Comparison of ENCODE assay signal across 29 mouse cellular contexts in the genomic region with DNA sequence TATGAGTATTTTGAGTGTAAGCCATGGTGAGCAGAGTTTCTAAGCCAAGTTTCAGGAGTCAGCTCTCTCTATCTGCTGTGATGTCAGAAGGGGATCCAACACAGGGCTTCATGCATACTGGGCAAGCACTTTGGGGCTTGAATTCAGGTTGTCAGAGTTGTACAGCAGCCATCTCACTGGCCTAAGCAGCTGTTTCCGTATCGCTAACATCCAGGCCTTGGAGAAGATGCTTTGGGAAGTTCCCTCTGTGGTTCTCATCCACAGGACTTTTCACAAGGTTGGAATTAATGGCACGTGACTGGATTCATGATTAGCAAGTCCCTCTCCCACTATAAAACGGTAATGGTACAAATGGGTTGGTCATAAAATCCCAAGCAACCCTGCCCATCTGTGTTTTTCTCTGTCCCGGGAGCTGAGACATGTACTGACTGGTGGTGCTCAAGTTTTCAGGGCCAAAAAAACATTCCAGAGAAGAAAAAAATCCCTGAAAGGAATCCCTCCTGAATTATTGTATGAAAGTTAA. TPM values are rescaled to one million over a fixed set of nuclear protein-coding genes. Genes with fewer than 3 reads are reported as not detected.
DNase-seq lines count a peak whose midpoint lies in the region; ATAC-seq and TF ChIP-seq lines count a peak whose summit lies in the region.
"Had no signal": no experiment of that assay in that cellular context is flagged by ENCODE, and none has a peak within 500 bp of the region (broad histone marks: within the 10 kb centered on the region; RNA-seq: fewer than 3 reads in every experiment).

No protein-coding gene starts in this region.

- intact Hi-C loops in gastrocnemius, adult 2 months (cut with DNase I): no loop called here

- no peaks in the 10 kb centered on the region for H3K27me3 ChIP-seq in heart, embryonic 16.5 days (ENCODE audit: control insufficient read depth, insufficient read depth, low read length)
- no peaks in the 10 kb centered on the region for H3K27me3 ChIP-seq in heart, embryonic 10.5 days (ENCODE audit: insufficient read depth, poor library complexity, severe bottlenecking)
- no peaks in the 10 kb centered on the region for H3K27me3 ChIP-seq in kidney, postnatal 0 days (ENCODE audit: insufficient read depth, low read length)
- H3K27me3 ChIP-seq: embryonic facial prominence, embryonic 13.5 days; forebrain, embryonic 15.5 days; hindbrain, embryonic 15.5 days; midbrain, embryonic 13.5 days; stomach, embryonic 15.5 days had no signal

- no peak for DNase-seq in gastrocnemius, adult 2 months
- no peak for DNase-seq in gastrocnemius, postnatal 10 days
- no peak for DNase-seq in heart, embryonic 10.5 days (ENCODE audit: low spot score)
- DNase-seq in kidney, postnatal 0 days (ENCODE audit: low spot score): peak; percentile 34
- DNase-seq in kidney, postnatal 25 days: no peak
- no peak for DNase-seq in cerebellum, postnatal 14 days
- DNase-seq: adrenal gland, adult 8-10 months; cerebellum, adult 8-10 months; embryo, embryonic 11 days; kidney, adult 18-20 months; layer of hippocampus, postnatal 36 days; left cerebral cortex, postnatal 4 days; liver; lung, adult 2 months; lung, postnatal 10 days; right cerebral cortex, postnatal 25 days had no signal

- ATAC-seq in heart, embryonic 16.5 days (replicated peaks; ENCODE audit: extremely low read depth, insufficient read depth, low FRiP score): no peak
- ATAC-seq in kidney, postnatal 0 days (replicated peaks; ENCODE audit: low FRiP score, low read depth): no peak
- ATAC-seq: forebrain, embryonic 15.5 days; inflammation-experienced regulatory T-cells, adult 6 months; midbrain, embryonic 13.5 days had no signal

- H3K9ac ChIP-seq in heart, embryonic 16.5 days (ENCODE audit: low read length): no peak overlapping the region
- no peak overlapping the region for H3K9ac ChIP-seq in kidney, postnatal 0 days (ENCODE audit: low read depth, low read length)
- H3K9ac ChIP-seq: embryonic facial prominence, embryonic 13.5 days; forebrain, embryonic 15.5 days; hindbrain, embryonic 15.5 days; liver, embryonic 14.5 days; midbrain, embryonic 13.5 days; stomach, embryonic 15.5 days had no signal

- H3K4me1 ChIP-seq in heart, embryonic 16.5 days (ENCODE audit: control insufficient read depth, insufficient read depth, low read length): peaks cover 59% of the 10 kb centered on the region
- H3K4me1 ChIP-seq in heart, embryonic 10.5 days: peaks cover 65% of the 10 kb centered on the region
- peaks cover 19% of the 10 kb centered on the region for H3K4me1 ChIP-seq in kidney, postnatal 0 days (replicated peaks; ENCODE audit: insufficient read depth, low read length)
- H3K4me1 ChIP-seq: stomach, embryonic 15.5 days had no signal

- peak overlapping the region; percentile 63 for H3K27ac ChIP-seq in gastrocnemius, adult 2 months
- peak overlapping the region; percentile 25 for H3K27ac ChIP-seq in heart, embryonic 16.5 days (ENCODE audit: low read length)
- no peak overlapping the region for H3K27ac ChIP-seq in heart, embryonic 10.5 days
- no peak overlapping the region for H3K27ac ChIP-seq in kidney, postnatal 0 days
- H3K27ac ChIP-seq: embryonic facial prominence, embryonic 13.5 days; forebrain, embryonic 10.5 days; forebrain, embryonic 15.5 days; hindbrain, embryonic 10.5 days; hindbrain, embryonic 15.5 days; liver, embryonic 14.5 days; macrophage; midbrain, embryonic 13.5 days; stomach, embryonic 15.5 days had no signal

- H3K4me2 ChIP-seq in heart, embryonic 16.5 days (ENCODE audit: low read depth, low read length): no peak overlapping the region
- H3K4me2 ChIP-seq in kidney, postnatal 0 days (ENCODE audit: low read length): no peak overlapping the region
- H3K4me2 ChIP-seq: embryonic facial prominence, embryonic 13.5 days; forebrain, embryonic 15.5 days; heart, embryonic 11.5 days; hindbrain, embryonic 15.5 days; midbrain, embryonic 13.5 days; stomach, embryonic 15.5 days had no signal

- WGBS in heart, embryonic 16.5 days: 69% methylated on average over 5 of the region's 5 CpGs
- WGBS in heart, embryonic 10.5 days: 84% methylated on average over 5 of the region's 5 CpGs
- 28% methylated on average over 5 of the region's 5 CpGs for WGBS in kidney, postnatal 0 days

- no peak overlapping the region for H3K4me3 ChIP-seq in gastrocnemius, adult 2 months
- H3K4me3 ChIP-seq in heart, embryonic 16.5 days (ENCODE audit: low read length): no peak overlapping the region
- no peak overlapping the region for H3K4me3 ChIP-seq in heart, embryonic 10.5 days
- no peak overlapping the region for H3K4me3 ChIP-seq in kidney, postnatal 0 days (replicated peaks; ENCODE audit: low read depth, low read length)
- H3K4me3 ChIP-seq: embryonic facial prominence, embryonic 13.5 days; forebrain, embryonic 10.5 days; forebrain, embryonic 15.5 days; hindbrain, embryonic 10.5 days; hindbrain, embryonic 15.5 days; midbrain, embryonic 13.5 days; stomach, embryonic 15.5 days had no signal

- no peak for TF ChIP-seq CTCF in gastrocnemius, adult 2 months (IDR thresholded peaks at IDR 0.05)
- TF ChIP-seq CTCF in kidney, postnatal 0 days (IDR thresholded peaks at IDR 0.05; ENCODE audit: low read depth): no peak

- 0 out of 2 replicates have a peak, but pooled peaks cover 6% of the 10 kb centered on the region for H3K36me3 ChIP-seq in heart, embryonic 16.5 days (ENCODE audit: control insufficient read depth, insufficient read depth)
- H3K36me3 ChIP-seq in heart, embryonic 10.5 days: no peaks in the 10 kb centered on the region
- H3K36me3 ChIP-seq in kidney, postnatal 0 days (ENCODE audit: insufficient read depth, low read length): no peaks in the 10 kb centered on the region
- H3K36me3 ChIP-seq: embryonic facial prominence, embryonic 13.5 days; forebrain, embryonic 10.5 days; forebrain, embryonic 15.5 days; G1E; hindbrain, embryonic 10.5 days; hindbrain, embryonic 15.5 days; midbrain, embryonic 13.5 days; stomach, embryonic 15.5 days had no signal

- H3K9me3 ChIP-seq in heart, embryonic 16.5 days (replicated peaks; ENCODE audit: control insufficient read depth, low read length): no peaks in the 10 kb centered on the region
- H3K9me3 ChIP-seq in heart, embryonic 10.5 days: no peaks in the 10 kb centered on the region
- no peaks in the 10 kb centered on the region for H3K9me3 ChIP-seq in kidney, postnatal 0 days (replicated peaks; ENCODE audit: low read length)
- H3K9me3 ChIP-seq: embryonic facial prominence, embryonic 13.5 days; forebrain, embryonic 10.5 days; forebrain, embryonic 15.5 days; G1E; hindbrain, embryonic 10.5 days; hindbrain, embryonic 15.5 days; midbrain, embryonic 13.5 days; stomach, embryonic 15.5 days had no signal

RNA-seq across cellular contexts. Expression of gene Nrp1, which starts 36.3 kb away (rescaled TPM):
- 10 to 100 TPM; 25.7 to 44.6 TPM for total RNA-seq in gastrocnemius, adult 2 months (2021)
- total RNA-seq in gastrocnemius, postnatal 10 days (2021): 10 to 100 TPM; 60.4 to 72.9 TPM
- 159 and 160 TPM in 2 replicates for polyA plus RNA-seq in heart, embryonic 16.5 days (2015; fragmentation: Nextera tagmentation; extraction: Ambion mirVana)
- 107 and 120 TPM in 2 replicates for polyA plus RNA-seq in heart, embryonic 10.5 days (2016; fragmentation: Nextera tagmentation; extraction: Ambion mirVana)
- 98.4 and 105 TPM in 2 replicates for polyA plus RNA-seq in kidney, postnatal 0 days (2015; fragmentation: Nextera tagmentation; extraction: Ambion mirVana)
- polyA plus RNA-seq: G1E had no signal

Comparison
In these comparisons a context has a peak if more than half of its experiments do, and no peak if none do; other contexts are left out.
1. H3K27ac ChIP-seq: peak in gastrocnemius, adult 2 months (single experiment) and heart, embryonic 16.5 days (single experiment); none in heart, embryonic 10.5 days (single experiment) and kidney, postnatal 0 days (single experiment).